Mouse (Mus musculus) cortical plate, adult 2 months (tissue): ENCODE data around the gene Pla2g1b. TPM values are rescaled to one million over a fixed set of nuclear protein-coding genes. Genes with fewer than 3 reads are reported as not detected.

Experiments
- H3K27ac ChIP-seq: fragments of 200-500 bp; 2 replicates; pipeline ENCODE4 v1.5.1; 2012; ENCODE audit warnings: low read length, control low read depth, inconsistent platforms; ENCODE audit not compliant: insufficient read depth
- H3K4me1 ChIP-seq: fragments of 200-500 bp; 2 replicates; pipeline ENCODE4 v1.6.1; 2011; ENCODE audit warnings: low read length; ENCODE audit not compliant: control insufficient read depth, insufficient read depth
- H3K4me3 ChIP-seq: fragments of 200-500 bp; 2 replicates; pipeline ENCODE4 v1.5.1; 2011; ENCODE audit warnings: mild to moderate bottlenecking, low read length, control low read depth; ENCODE audit not compliant: insufficient read depth
- CTCF ChIP-seq: fragments of 200-500 bp; IDR thresholded peaks from 2 replicates; pipeline ENCODE4 v1.5.1; 2011; ENCODE audit warnings: mild to moderate bottlenecking, control low read depth, low read length; ENCODE audit not compliant: insufficient read depth; ENCODE audit errors: extremely low read depth
- POLR2A ChIP-seq: fragments of 200-500 bp; IDR thresholded peaks from 2 replicates; pipeline ENCODE4 v1.6.1; 2011; ENCODE audit warnings: mild to moderate bottlenecking, low read length, control low read depth; ENCODE audit not compliant: insufficient read depth; ENCODE audit errors: extremely low read depth
- polyA plus RNA-seq: library from polyadenylated mRNA; depleted of rRNA; stranded (reverse); fragments of >200 nt; gene quantifications from 2 replicates; pipeline ENCODE4 v1.2.3, GENCODE M21; 2012

Pla2g1b gene
- polyA plus RNA-seq, 1 experiment: not detected

DNA sequence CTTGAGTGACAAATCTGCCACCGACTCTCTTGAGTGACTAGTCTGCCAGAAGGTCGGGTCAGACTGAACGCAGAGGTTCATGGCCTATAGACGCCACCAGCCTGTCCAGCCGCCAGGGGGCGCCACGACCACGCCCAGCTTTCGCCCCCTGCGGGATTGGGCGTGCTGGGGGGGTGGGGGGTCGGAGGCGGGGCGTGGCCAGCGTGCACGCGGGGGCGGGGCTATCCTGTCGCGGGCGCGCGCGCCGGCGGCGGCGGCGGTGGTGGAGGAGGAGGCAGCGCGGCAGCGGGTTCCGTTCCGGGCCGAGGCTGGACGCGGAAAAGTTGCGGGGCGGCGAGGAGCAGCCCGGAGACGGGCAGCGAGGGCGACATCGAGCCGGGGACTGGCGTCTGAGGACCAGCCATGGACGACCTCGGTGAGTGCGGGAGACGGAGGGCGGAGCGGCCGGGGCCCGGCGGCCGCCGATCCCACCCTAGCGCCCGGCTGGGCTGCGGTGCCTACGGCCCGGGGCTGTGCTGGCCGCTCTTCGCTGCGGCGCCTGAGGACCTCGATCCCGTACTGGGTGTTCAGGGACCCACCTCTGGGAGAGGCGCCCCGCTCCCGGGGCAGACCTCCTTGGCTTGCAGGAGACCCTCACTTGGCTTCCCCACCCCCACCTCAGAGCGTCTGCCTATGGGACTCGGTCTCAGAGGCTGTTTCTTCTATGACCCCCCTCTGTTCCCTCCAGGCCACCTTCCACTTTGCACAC lies 40.6 kb downstream of the Pla2g1b start, which contains the start of gene Pxn:
Gene Pxn, plus strand, starts transcription at position 223 of the 748 bp plus-strand sequence.
- Histone ChIP-seq H3K27ac (peak within 1 kb of the TSS; percentile 76), H3K4me1 (peaks cover 1% of the 10 kb centered on the region; the same call in 1 of the 2 replicates), H3K4me3 (peak within 1 kb of the TSS; percentile 64)
- TF ChIP-seq CTCF (peak; percentile 66), POLR2A (peak; percentile 47; the same call in 1 of the 2 replicates)

DNA sequence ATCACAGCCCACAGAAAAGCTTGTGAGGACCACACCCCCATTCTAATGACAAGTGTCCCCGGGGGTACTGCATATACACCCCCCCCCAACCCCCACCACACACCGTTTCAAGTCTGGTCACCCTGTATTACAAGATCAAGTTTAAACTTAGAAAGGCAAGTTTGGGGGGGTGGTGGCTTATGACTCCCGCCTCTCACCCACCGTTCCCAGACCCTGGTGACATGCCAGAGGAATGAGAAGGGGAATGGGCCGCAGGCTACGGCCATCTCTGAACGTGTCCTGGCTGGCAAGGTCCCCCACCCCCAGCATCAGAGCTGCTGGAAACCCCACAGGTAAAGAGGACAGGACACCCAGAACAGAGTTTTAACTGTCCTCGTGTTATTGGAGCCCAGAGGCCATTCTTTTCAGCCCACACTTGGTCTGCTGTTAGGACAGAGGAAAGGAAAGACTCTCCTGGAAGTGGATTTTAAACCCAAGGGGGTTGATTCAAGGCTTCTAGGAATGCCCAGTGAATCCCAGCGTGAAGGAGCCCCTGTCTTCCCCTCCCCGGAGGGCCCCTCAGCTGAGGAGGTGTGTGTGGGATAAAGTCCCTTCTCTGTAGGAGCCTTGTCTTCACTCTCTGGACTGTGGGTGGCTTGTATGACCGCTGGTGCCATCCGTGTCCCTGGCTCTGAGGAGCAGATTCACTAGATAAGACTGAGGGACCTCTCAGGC lies 41.4 kb downstream of the Pla2g1b start:
- peak overlapping the region; percentile 64 for H3K4me3 ChIP-seq
- peaks cover 1% of the 10 kb centered on the region; the same call in 1 of the 2 replicates for H3K4me1 ChIP-seq
- TF ChIP-seq CTCF (no peak), POLR2A (no peak)
- H3K27ac ChIP-seq: no peak overlapping the region

DNA sequence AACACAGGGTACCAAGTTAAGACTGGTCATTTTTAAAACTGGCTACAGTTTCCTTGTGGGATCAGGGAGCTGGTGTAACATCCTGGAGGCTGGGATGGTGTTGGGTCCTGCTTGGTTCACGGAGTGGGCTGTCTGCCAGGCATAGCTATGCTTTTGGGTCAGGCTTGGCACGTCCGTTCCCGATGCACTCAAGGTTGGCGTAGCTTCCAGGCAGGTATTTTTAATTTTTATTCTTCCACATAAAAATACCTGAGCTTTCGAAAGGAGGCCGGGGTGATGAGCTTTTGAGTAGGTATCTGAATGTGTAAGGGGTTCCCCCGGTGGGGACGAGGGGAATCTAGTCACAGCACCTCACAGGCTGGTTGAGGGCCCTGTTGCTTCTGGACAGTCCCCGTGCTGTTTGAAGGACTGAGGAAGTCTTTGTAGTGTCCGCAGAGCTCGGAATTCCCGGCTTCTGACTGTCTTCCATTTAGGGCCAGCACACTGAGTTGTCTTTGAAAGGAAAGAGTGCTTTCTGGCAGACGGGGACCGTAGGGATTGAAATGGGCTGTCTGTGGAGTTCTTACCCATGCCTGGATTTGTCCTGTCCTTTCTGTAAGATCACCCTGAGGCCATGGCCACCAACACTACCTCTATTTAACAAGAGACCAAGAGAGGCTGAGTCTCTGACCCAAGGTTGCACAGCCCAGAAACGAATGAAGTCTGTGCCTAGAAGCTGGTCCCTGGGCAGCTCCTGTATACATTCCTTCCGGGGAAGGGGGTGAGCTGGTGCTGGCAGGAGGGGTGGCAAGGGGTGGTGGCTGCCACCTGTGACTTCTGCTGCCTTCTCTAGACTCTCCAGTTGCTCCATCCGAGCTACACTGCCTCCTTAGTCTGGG lies 42.2 kb downstream of the Pla2g1b start:
- Histone ChIP-seq H3K4me3 (peak overlapping the region; percentile 64), H3K27ac (no peak overlapping the region), H3K4me1 (peaks cover 1% of the 10 kb centered on the region; the same call in 1 of the 2 replicates)
- TF ChIP-seq CTCF: no peak
- TF ChIP-seq POLR2A: no peak

DNA sequence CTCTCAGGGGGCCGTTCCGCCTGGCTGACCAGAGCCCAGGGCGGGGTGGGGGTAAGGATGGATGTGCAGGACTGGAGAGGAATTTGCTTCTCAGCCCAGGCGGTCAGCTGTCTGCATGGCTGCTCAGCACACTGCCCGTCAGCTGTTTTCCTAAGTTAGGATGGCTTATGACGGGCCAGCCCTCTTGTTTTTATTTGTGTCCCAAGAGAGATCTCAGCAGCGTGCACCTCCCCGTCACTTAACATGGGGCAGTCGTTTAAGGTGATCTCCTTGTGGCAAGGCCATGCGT lies 42.7 kb downstream of the Pla2g1b start:
- H3K4me3 ChIP-seq: peak overlapping the region; percentile 64
- H3K4me1 ChIP-seq: peaks cover 1% of the 10 kb centered on the region; the same call in 1 of the 2 replicates
- peak overlapping the region; percentile 57; the same call in 1 of the 2 replicates for H3K27ac ChIP-seq
- TF ChIP-seq CTCF (no peak), POLR2A (no peak)

DNA sequence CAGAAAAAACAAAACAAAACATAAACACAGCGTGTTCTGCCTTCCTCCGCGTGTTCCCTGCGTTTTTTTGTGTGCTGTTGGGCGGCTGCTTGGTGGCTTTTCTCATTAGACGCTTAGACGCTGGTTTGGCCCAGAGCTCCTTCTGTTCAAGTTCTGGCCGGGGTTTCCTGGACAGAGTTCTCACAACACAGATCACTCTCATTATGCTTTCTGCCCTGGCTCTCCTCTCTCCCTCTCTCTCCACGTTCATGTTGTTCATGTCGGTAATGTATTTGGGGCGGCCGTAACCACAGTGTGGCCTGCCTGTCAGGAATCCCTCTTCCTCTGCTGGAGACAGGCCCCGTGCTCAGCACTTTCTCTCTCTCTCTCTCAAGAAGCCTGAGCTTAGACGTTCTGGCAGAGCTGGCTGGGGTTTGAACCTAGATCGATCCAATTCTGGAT lies 43.3 kb downstream of the Pla2g1b start:
- peaks cover 1% of the 10 kb centered on the region; the same call in 1 of the 2 replicates for H3K4me1 ChIP-seq
- peak overlapping the region; percentile 62; the same call in 1 of the 2 replicates for H3K27ac ChIP-seq
- no peak for TF ChIP-seq POLR2A
- no peak for TF ChIP-seq CTCF
- H3K4me3 ChIP-seq: peak overlapping the region; percentile 64; the same call in 1 of the 2 replicates

DNA sequence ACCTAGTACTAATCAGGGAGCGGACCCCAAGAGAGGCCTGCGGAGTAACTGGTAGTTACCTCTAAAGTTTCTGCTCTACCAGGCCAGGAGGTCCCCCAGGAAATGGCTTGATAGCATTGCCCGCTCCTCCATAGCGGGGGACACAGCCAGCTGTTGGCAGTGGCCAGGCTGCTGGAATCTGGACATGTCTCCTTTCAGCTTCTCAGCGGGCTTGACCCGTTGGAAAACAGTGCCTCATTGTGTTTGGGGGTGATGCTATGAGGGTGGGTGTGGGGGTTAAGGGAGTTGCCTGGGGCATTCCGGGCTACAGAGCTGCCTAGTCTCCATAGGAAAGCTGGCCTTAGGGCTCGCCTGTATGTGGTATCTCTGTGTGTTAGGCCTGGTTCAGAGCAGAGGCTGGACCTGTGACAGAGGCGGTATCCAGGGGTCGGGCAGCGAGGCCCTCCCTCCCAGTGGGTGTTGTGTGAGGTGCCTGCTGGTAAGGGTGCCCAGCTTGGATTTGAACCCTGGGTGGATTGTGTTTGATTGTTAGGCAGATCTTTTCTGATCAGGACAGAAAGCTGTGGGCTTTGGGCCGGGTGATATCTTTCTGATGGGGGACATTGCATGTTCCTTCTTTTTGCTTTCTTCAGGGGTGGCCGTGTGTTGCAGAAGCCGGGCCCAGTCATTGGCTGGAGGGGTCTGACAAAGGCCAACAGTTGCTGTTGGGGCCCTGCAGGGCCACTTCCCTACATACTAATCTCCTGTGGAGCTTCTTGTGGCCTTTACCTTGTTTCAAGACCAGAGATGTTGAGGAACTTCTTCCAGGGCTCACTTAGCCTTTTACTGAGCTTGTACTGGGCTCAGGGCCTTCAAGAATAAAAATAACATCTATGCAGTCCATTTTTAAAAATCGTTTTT lies 44.0 kb downstream of the Pla2g1b start:
- H3K27ac ChIP-seq: peak overlapping the region; percentile 84
- H3K4me1 ChIP-seq: peaks cover 6% of the 10 kb centered on the region
- TF ChIP-seq POLR2A (no peak), CTCF (no peak)
- no peak overlapping the region for H3K4me3 ChIP-seq

DNA sequence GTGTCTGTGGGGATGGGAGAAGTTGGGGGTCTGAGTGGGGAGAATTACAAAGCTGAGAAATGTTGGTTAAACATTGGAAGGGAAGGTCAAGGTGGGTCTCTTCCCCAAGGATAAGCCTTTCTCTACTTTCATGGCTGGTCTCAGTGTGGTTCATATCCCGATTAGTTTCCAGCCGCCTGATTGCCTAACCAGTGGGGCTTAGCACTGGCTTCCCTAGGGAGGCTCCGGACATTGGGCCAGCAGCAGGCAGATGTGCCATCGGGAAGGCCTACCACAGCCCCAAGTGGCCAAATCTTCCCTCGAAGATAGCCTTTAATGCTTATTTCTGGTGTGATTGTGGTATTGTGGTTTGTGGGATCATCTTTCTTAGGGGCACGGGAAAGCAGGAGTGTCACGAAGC lies 46.3 kb downstream of the Pla2g1b start:
- Histone ChIP-seq H3K4me1 (peaks cover 6% of the 10 kb centered on the region), H3K27ac (no peak overlapping the region)
- TF ChIP-seq POLR2A: no peak
- no peak for TF ChIP-seq CTCF

DNA sequence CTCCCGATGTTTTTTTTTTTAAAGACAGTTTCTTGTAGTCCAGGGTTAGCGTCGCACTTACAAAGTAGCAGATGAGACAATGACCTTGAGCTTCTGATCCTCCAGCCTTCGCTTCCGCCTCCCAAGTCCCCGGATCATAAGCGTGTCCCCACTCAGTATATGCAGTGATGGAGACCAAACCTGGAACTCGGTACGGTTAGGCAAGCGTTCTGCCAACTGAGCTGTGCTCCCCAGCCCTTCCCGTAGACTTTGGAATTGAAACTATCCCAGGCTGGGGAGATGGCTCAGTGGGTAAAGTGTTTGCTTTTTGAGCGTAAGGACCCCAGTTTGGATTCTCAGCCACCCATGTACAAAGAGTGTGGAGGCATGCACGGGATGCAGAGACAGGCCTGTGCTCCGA lies 47.2 kb downstream of the Pla2g1b start:
- H3K4me1 ChIP-seq: peaks cover 6% of the 10 kb centered on the region
- H3K27ac ChIP-seq: no peak overlapping the region
- H3K4me3 ChIP-seq: no peak overlapping the region
- TF ChIP-seq CTCF (no peak), POLR2A (no peak)

More for the DNA sequence above, 46.3 kb downstream of the Pla2g1b start:
- H3K4me3 ChIP-seq: no peak overlapping the region

DNA sequence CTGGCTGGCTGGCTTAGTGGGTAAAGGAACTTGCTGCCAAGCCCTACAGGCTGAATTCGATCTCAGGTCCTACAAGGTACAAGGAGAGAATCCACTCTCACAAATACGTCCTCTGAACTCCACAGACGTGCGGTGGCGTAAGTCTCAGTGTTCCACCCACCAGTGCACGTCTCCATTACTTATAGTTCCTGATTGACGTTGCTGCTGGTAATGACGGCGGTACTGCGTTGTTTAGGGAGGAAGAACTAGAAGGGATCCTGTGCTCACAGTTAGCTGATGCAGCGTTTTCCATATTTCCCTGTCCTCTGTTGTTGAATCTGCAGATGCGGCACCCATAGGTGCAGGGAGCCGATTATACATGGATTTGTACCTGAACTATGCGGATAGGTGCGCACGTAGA lies 47.7 kb downstream of the Pla2g1b start:
- no peak for TF ChIP-seq CTCF
- TF ChIP-seq POLR2A: no peak
- H3K4me3 ChIP-seq: no peak overlapping the region
- no peak overlapping the region for H3K27ac ChIP-seq
- peaks cover 5% of the 10 kb centered on the region for H3K4me1 ChIP-seq
